Mouse (Mus musculus): ENCODE results near the gene Evl. TPM values are rescaled to one million over a fixed set of nuclear protein-coding genes. Genes with fewer than 3 reads are reported as not detected.
A peak's percentile ranks its signal among the peaks of the same experiment; 100 is the strongest.

Evl gene
- polyA plus RNA-seq, 1 experiment from 2014 or later: 48.3 TPM

DNA sequence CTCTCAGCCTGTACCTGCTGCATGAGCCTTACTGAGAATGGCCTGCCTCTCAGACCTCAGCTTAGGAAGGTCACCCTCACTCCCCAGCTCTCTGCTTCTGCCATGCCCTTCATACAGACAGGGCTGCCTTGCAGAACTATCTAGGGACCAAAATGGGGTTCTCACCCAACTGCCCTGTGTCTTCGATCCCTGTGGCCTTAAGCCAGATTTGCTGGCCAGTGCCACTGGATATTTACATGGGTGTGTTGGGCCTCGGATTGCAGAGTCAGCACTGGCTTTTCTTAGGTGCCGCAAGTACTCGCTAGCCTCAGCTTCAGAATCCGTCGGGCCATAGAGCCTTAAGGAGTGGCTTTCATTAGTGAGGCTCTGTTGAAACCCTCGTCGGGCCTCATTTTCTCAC is 126.3 kb downstream of the Evl start:
- ATAC-seq (ENCODE audit: insufficient read depth, low FRiP score, low read depth): no peak; the same call in 1 of the 2 replicates
- Histone ChIP-seq H3K27me3 (replicated peaks) (no peaks in the 10 kb centered on the region), H3K4me3 (replicated peaks) (no peak overlapping the region), H3K36me3 (peaks cover 62% of the 10 kb centered on the region), H3K4me2 (no peak overlapping the region), H3K27ac (no peak overlapping the region), H3K9me3 (no peaks in the 10 kb centered on the region), H3K9ac (no peak overlapping the region), H3K4me1 (0 out of 2 replicates have a peak, but pooled peaks cover under 1% of the 10 kb centered on the region)
- WGBS: 91% methylated on average over 8 of the region's 8 CpGs

DNA sequence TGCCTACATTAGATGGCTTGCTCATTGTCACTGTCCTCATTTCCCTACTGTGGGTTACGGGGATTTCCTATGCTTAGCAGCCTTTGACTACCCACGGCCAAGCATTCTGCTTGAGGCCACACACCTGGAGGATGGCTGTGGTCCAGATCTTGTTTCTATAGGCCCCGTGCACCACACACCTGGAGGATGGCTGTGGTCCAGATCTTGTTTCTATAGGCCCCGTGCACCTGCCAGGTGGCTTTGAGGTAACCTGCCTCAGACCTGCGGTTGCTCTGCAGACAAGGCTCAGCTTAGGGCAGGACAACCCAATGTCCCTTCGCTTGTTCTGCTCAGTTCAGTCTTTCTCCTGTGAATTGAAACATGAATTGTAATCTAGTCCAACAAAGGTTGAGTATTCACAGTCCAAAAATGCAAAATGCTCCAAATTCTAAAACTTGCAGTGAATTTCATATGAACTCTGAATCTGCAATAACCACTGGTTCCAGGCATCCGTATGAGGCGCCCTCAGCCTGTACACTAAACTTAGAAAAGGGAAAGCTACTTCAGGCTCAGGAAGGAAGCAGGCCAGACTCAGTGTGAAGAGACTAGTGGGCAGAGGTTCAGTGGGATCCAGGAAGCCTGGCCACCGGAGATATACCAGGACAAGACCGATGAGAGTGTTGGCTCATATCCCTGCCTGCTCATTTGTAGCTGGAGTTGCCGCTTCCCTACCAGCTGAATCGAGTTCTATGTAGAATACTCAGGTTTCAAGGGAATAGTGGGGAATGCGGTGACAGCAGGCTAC is 127.9 kb downstream of the Evl start:
- H3K4me3 ChIP-seq (replicated peaks): no peak overlapping the region
- H3K27ac ChIP-seq: no peak overlapping the region
- no peaks in the 10 kb centered on the region for H3K27me3 ChIP-seq (replicated peaks)
- H3K4me1 ChIP-seq: 0 out of 2 replicates have a peak, but pooled peaks cover 15% of the 10 kb centered on the region
- no peak for ATAC-seq (ENCODE audit: insufficient read depth, low FRiP score, low read depth)
- H3K9me3 ChIP-seq: no peaks in the 10 kb centered on the region
- WGBS: 85% methylated on average over 13 of the region's 13 CpGs
- no peak overlapping the region for H3K9ac ChIP-seq
- no peak overlapping the region for H3K4me2 ChIP-seq
- peaks cover 54% of the 10 kb centered on the region for H3K36me3 ChIP-seq

DNA sequence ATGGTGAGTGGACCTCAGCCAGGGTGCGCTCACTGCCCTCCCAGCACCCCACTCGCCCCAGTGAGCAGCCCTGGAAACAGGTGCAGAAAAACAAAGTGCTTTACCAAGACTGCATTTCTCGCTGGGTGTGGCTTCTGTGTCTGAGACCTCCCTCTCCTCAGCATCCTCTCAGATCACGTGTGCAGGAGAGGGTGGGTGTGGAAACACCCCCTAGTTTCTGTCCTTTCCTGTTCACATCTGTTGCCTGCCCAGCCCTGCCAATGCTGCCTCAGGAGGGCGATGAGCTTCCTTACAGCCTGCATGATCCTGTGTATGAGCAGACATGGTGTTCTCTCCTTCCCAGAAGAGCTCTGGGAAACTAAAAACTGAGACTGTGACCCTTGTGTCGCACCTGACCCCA is 131.9 kb downstream of the Evl start:
- H3K36me3 ChIP-seq: peaks cover 36% of the 10 kb centered on the region
- no peak overlapping the region for H3K9ac ChIP-seq
- peak overlapping the region; percentile 48; the same call in 1 of the 2 replicates for H3K27ac ChIP-seq
- 64% methylated on average over 6 of the region's 6 CpGs for WGBS
- ATAC-seq (ENCODE audit: insufficient read depth, low FRiP score, low read depth): no peak
- no peaks in the 10 kb centered on the region for H3K9me3 ChIP-seq
- no peak overlapping the region for H3K4me3 ChIP-seq (replicated peaks)
- H3K4me1 ChIP-seq: peaks cover 36% of the 10 kb centered on the region; the same call in 1 of the 2 replicates
- no peak overlapping the region for H3K4me2 ChIP-seq
- no peaks in the 10 kb centered on the region for H3K27me3 ChIP-seq (replicated peaks)

DNA sequence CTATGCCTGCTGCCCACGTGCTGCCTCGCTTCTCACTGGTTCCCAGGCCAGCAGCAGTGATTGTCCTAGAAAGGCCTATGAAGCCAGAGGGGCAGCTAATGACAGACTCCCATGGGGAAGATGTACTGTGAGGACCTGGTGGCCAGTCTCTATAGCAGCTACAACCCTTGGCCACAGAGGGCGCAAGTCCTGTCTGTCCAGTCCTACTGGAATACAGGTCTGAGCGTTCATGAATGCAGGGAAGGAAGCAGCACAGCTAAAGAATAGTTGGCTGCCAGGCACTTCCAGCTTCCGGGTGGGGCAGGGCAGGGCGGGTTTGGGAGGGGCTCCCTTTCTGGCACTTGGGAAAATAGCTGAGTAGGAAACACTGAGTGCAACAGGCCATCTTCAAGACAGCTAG is 132.4 kb downstream of the Evl start:
- Histone ChIP-seq H3K27ac (peak overlapping the region; percentile 48; the same call in 1 of the 2 replicates), H3K9ac (no peak overlapping the region), H3K4me3 (replicated peaks) (no peak overlapping the region), H3K9me3 (no peaks in the 10 kb centered on the region), H3K4me2 (no peak overlapping the region), H3K4me1 (peaks cover 36% of the 10 kb centered on the region; the same call in 1 of the 2 replicates), H3K27me3 (replicated peaks) (no peaks in the 10 kb centered on the region), H3K36me3 (peaks cover 33% of the 10 kb centered on the region)
- ATAC-seq (ENCODE audit: insufficient read depth, low FRiP score, low read depth): peak; percentile 5; the same call in 1 of the 2 replicates
- 63% methylated on average over 6 of the region's 6 CpGs for WGBS

DNA sequence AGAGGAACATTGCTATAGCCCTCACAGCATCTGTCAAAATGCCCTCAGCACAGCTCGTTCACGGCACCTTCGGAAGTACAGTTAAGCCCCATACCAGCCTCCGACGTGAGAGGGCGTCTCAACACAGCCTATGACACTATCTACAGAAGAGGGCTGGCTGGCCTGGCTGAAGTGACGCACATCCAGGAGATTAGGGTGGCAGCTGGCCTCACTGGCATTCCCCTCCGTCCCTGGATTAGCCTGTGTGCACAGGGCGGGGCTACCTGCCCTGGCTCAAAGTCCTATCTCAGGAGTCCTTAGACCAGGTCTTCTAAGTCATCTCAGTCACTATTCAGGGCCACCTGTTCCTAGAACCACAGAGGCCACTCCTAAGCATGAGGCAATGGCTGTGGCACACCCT is 134.6 kb downstream of the Evl start:
- no peak overlapping the region for H3K4me3 ChIP-seq (replicated peaks)
- H3K9me3 ChIP-seq: no peaks in the 10 kb centered on the region
- H3K27ac ChIP-seq: peak overlapping the region; percentile 62
- peaks cover 14% of the 10 kb centered on the region for H3K36me3 ChIP-seq
- H3K4me1 ChIP-seq: peaks cover 36% of the 10 kb centered on the region; the same call in 1 of the 2 replicates
- H3K27me3 ChIP-seq (replicated peaks): no peaks in the 10 kb centered on the region
- 64% methylated on average over 9 of the region's 9 CpGs for WGBS
- H3K9ac ChIP-seq: no peak overlapping the region
- H3K4me2 ChIP-seq: no peak overlapping the region
- ATAC-seq (ENCODE audit: insufficient read depth, low FRiP score, low read depth): peak; percentile 68

DNA sequence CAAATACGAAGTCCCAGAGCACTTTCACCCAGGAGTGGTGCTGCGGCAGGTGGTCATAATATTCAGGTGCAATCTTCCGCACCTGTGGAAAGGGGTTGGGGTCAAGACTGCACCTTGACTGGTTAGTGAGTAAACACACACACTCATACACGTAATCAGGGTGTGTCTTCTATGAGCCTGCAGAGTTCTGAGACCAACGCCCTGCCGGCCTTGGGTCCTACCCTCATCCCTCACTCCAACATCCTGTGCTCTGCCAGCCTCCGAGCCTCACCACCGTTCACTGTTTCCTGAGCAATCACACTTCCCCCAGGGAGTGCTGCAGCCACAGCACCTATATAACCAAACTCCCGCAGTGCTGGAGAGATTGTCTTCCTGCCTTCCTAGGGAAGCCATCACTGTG is 136.0 kb downstream of the Evl start:
- peaks cover 3% of the 10 kb centered on the region; the same call in 1 of the 2 replicates for H3K36me3 ChIP-seq
- no peak overlapping the region for H3K4me3 ChIP-seq (replicated peaks)
- H3K4me1 ChIP-seq: peaks cover 36% of the 10 kb centered on the region; the same call in 1 of the 2 replicates
- no peak overlapping the region for H3K4me2 ChIP-seq
- peak; percentile 47; the same call in 1 of the 2 replicates for ATAC-seq (ENCODE audit: insufficient read depth, low FRiP score, low read depth)
- H3K27ac ChIP-seq: peak overlapping the region; percentile 62
- H3K9me3 ChIP-seq: no peaks in the 10 kb centered on the region
- 60% methylated on average over 9 of the region's 9 CpGs for WGBS
- H3K9ac ChIP-seq: no peak overlapping the region
- H3K27me3 ChIP-seq (replicated peaks): no peaks in the 10 kb centered on the region

DNA sequence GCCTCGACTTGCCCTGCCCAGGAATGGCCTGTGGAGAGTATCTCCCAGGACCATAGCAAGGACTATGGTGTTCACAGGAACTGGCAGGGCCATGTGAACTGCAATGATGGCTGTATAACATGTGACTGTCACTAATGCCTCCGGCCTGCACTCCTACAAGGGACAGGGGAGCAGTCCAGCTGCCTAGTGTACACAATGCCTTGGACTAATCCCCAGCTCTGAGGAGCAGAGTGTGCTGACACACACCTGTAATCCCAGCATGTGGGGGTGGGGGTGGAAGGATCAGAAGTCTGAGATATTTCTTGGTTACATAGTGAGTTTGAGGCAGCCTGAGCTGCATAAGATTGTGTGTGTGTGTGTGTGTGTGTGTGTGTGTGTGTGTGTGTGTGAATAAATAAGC is 139.1 kb downstream of the Evl start:
- no peak overlapping the region for H3K4me3 ChIP-seq (replicated peaks)
- no peak for ATAC-seq (ENCODE audit: insufficient read depth, low FRiP score, low read depth)
- H3K4me2 ChIP-seq: no peak overlapping the region
- H3K27ac ChIP-seq: no peak overlapping the region
- H3K36me3 ChIP-seq: no peaks in the 10 kb centered on the region
- H3K9ac ChIP-seq: no peak overlapping the region
- H3K4me1 ChIP-seq: 0 out of 2 replicates have a peak, but pooled peaks cover 11% of the 10 kb centered on the region
- no peaks in the 10 kb centered on the region for H3K9me3 ChIP-seq
- WGBS: 50% methylated on average over 2 of the region's 2 CpGs
- no peaks in the 10 kb centered on the region for H3K27me3 ChIP-seq (replicated peaks)

DNA sequence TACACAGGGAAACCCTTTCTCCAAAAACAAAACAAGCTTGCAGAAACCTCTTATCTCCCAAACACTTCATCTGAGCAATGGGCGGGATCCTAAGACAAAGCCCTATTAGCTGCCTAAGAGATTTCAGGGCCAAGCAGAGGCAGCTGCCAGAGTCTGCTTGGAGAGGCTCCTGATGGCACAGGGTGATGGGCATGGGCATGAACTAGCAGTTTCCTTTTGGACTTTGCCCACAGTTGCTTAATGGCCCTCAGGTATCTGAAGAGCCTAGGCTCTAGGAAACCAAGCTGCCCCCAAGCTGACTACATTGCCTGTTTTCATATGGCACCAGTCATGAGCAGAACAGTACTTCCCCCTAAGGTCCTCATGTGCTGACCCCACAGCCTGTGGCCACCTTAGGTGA is 139.7 kb downstream of the Evl start:
- H3K4me3 ChIP-seq (replicated peaks): no peak overlapping the region
- 72% methylated on average over 1 of the region's 1 CpGs for WGBS
- H3K27me3 ChIP-seq (replicated peaks): no peaks in the 10 kb centered on the region
- H3K36me3 ChIP-seq: no peaks in the 10 kb centered on the region
- 0 out of 2 replicates have a peak, but pooled peaks cover 7% of the 10 kb centered on the region for H3K4me1 ChIP-seq
- H3K4me2 ChIP-seq: no peak overlapping the region
- ATAC-seq (ENCODE audit: insufficient read depth, low FRiP score, low read depth): no peak
- no peaks in the 10 kb centered on the region for H3K9me3 ChIP-seq
- H3K27ac ChIP-seq: no peak overlapping the region
- H3K9ac ChIP-seq: no peak overlapping the region

DNA sequence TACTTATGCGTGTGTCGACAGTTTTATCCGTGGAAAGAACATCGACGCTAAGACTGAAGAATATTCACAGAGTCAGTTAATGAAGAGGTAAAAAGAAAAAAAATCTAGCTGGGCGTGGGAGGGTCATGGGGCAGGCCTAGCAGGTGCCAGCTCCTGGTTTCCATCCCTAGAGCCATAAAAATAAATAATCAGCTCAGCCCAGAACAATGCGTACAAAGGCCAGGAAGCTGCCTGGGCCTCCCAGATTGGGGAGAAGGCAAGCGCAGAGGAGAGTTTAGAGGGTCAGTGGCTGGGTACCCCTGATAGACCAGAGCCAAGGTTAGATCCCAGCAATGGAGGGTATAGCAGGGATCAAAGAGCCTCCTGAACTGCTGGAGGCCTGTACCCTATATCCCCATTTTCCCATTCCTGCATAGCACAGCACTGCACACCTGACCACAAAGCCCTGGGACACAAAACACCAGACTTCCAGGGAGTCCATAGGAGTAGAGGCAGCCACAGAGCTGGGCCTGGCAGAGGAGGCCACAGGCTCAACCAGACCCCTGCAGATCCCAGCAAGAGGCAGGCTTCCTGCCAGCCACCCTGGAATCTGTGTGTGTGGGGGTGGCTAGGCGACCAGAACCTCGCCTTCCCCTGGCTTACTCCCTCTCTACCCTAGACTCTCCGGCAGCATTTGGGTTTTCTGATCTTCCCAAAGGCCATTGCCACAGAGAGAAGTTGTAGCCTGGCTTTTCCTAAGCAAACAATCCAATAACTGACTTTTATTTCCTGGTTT is 144.4 kb downstream of the Evl start:
- peak; percentile 25; the same call in 1 of the 2 replicates for ATAC-seq (ENCODE audit: insufficient read depth, low FRiP score, low read depth)
- Histone ChIP-seq H3K4me2 (no peak overlapping the region), H3K9me3 (no peaks in the 10 kb centered on the region), H3K4me3 (replicated peaks) (no peak overlapping the region), H3K36me3 (no peaks in the 10 kb centered on the region), H3K27ac (peak overlapping the region; percentile 89), H3K9ac (no peak overlapping the region), H3K27me3 (replicated peaks) (peaks cover 20% of the 10 kb centered on the region), H3K4me1 (peaks cover 12% of the 10 kb centered on the region; the same call in 1 of the 2 replicates)
- WGBS: 60% methylated on average over 11 of the region's 11 CpGs

DNA sequence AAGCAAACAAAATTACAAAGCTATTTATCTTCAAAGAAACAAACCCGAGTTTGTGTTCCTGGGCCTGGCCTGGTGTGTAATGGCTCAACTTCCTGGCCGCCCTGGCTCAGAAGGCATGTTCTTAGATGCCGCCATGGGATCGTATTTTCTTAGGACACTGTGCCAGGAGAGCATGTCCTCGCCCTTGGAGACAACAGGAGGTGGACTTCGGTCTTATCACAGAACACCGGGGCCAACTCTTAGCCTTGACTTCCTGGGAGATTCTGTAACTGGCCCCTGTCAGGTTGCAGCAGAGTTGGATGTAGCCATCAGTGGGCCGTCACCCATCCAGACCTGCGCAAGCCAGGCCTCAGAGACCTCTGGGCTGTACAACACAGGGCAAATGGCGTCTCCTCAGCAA is 145.1 kb downstream of the Evl start:
- no peak for ATAC-seq (ENCODE audit: insufficient read depth, low FRiP score, low read depth)
- Histone ChIP-seq H3K4me3 (replicated peaks) (no peak overlapping the region), H3K36me3 (no peaks in the 10 kb centered on the region), H3K27ac (peak overlapping the region; percentile 89), H3K9ac (no peak overlapping the region), H3K9me3 (no peaks in the 10 kb centered on the region), H3K27me3 (replicated peaks) (peaks cover 20% of the 10 kb centered on the region), H3K4me1 (peaks cover 12% of the 10 kb centered on the region; the same call in 1 of the 2 replicates), H3K4me2 (peak overlapping the region; percentile 22; the same call in 1 of the 2 replicates)
- 71% methylated on average over 10 of the region's 10 CpGs for WGBS

DNA sequence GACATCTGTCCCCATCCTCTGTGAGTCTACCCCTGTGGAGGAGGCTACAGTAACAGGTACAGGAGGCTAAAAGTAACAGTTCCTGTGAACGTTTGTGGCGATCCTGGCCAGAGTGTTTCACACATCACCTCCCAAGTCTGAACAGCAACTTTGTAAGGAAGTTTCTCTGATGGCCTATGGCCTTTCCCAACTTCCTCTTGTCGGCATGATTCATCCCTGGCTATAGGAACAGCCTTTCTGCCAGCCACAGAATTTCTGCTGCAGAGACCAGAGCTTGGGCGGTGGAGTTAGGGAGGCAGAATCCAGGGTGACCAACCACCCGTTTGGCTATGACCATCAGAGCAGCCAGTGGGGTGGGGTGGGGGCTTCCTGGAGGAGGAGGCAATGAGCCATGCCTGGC is 145.5 kb downstream of the Evl start:
- no peaks in the 10 kb centered on the region for H3K36me3 ChIP-seq
- peaks cover 12% of the 10 kb centered on the region; the same call in 1 of the 2 replicates for H3K4me1 ChIP-seq
- no peak for ATAC-seq (ENCODE audit: insufficient read depth, low FRiP score, low read depth)
- H3K27me3 ChIP-seq (replicated peaks): peaks cover 20% of the 10 kb centered on the region
- H3K4me2 ChIP-seq: peak overlapping the region; percentile 22; the same call in 1 of the 2 replicates
- peak overlapping the region; percentile 89 for H3K27ac ChIP-seq
- whole genome bisulfite sequencing: 54% methylated on average over 5 of the region's 5 CpGs
- H3K4me3 ChIP-seq (replicated peaks): no peak overlapping the region
- H3K9ac ChIP-seq: no peak overlapping the region
- H3K9me3 ChIP-seq: no peaks in the 10 kb centered on the region
